Comparison of ENCODE assay signal across 8 mouse cellular contexts in the genomic region with DNA sequence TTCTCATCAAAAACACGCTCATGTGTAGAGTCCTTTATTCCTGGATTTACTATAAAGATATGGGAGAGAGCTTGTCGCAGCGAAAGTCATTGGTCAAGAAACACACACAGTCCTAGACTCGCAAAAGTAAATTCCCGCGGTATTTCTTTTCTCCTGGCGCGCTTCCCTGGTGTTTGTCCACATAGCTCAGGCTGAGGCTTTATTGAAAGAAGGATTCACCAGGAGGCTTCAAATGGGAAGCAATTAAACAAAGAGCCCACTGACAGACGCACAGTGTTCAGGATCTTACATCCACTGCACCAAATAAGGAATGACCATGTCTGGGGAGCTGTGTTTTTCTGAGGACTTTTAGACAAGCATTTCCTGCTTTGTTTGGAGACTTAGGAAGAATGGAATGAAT.
DNase-seq lines count a peak whose midpoint lies in the region; ATAC-seq and TF ChIP-seq lines count a peak whose summit lies in the region.

No protein-coding gene starts in this region.

- intact Hi-C loops in left cerebral cortex, postnatal 4 days (cut with DNase I), result no loop called here
- intact Hi-C loops in left cerebral cortex, postnatal 36 days (cut with DNase I), result no loop called here

- no peaks in the 10 kb centered on the region for H3K9me3 ChIP-seq in intestine, embryonic 16.5 days (ENCODE audit: control insufficient read depth, low read length)
- H3K9me3 ChIP-seq in midbrain, embryonic 16.5 days (replicated peaks; ENCODE audit: control insufficient read depth, low read length, poor library complexity, severe bottlenecking), result no peaks in the 10 kb centered on the region

- no peak overlapping the region for H3K4me3 ChIP-seq in embryonic fibroblast, embryonic 13.5 days (ENCODE audit: insufficient read depth, low read length)
- no peak overlapping the region for H3K4me3 ChIP-seq in intestine, embryonic 16.5 days (ENCODE audit: low read length)
- H3K4me3 ChIP-seq in midbrain, embryonic 16.5 days (ENCODE audit: low read depth, low read length), result no peak overlapping the region

- peaks cover 5% of the 10 kb centered on the region for H3K4me1 ChIP-seq in embryonic fibroblast, embryonic 13.5 days (ENCODE audit: control insufficient read depth, insufficient read depth, low read length)
- 0 out of 2 replicates have a peak, but pooled peaks cover 2% of the 10 kb centered on the region for H3K4me1 ChIP-seq in intestine, embryonic 16.5 days (ENCODE audit: control insufficient read depth, insufficient read depth, low read length)
- H3K4me1 ChIP-seq in midbrain, embryonic 16.5 days (ENCODE audit: control insufficient read depth, insufficient read depth, low read length), result no peaks in the 10 kb centered on the region; the same call in none of the 2 replicates

- H3K4me2 ChIP-seq in intestine, embryonic 16.5 days (ENCODE audit: low read depth, low read length), result peak overlapping the region; percentile 11; the same call in 1 of the 2 replicates
- peak overlapping the region; percentile 22; the same call in 1 of the 2 replicates for H3K4me2 ChIP-seq in midbrain, embryonic 16.5 days (ENCODE audit: low read length)

- 0 out of 2 replicates have a peak, but pooled peaks have one; percentile 42 for ATAC-seq in intestine, embryonic 16.5 days
- 0 out of 2 replicates have a peak, but pooled peaks have one; percentile 36 for ATAC-seq in midbrain, embryonic 16.5 days
- ATAC-seq in megakaryocyte, adult 5-6 weeks (ENCODE audit: poor library complexity, severe bottlenecking), result no peak

- no peak overlapping the region for H3K9ac ChIP-seq in intestine, embryonic 16.5 days (ENCODE audit: low read depth, low read length)
- H3K9ac ChIP-seq in midbrain, embryonic 16.5 days (ENCODE audit: low read depth, low read length), result no peak overlapping the region

- TF ChIP-seq CTCF in embryonic fibroblast, embryonic 13.5 days (IDR thresholded peaks at IDR 0.05; ENCODE audit: borderline replicate concordance, insufficient read depth, low read length), result no peak

- H3K36me3 ChIP-seq in intestine, embryonic 16.5 days (ENCODE audit: control insufficient read depth, insufficient read depth, low read length), result no peaks in the 10 kb centered on the region
- no peaks in the 10 kb centered on the region for H3K36me3 ChIP-seq in midbrain, embryonic 16.5 days (ENCODE audit: control insufficient read depth, insufficient read depth, low read length)

- H3K27ac ChIP-seq in embryonic fibroblast, embryonic 13.5 days (ENCODE audit: insufficient read depth, low read length), result peak overlapping the region; percentile 92
- H3K27ac ChIP-seq in intestine, embryonic 16.5 days (ENCODE audit: low read length), result peak overlapping the region; percentile 63
- H3K27ac ChIP-seq in midbrain, embryonic 16.5 days (ENCODE audit: low read length), result no peak overlapping the region

- no peak for TF ChIP-seq POLR2A in embryonic fibroblast, embryonic 13.5 days (IDR thresholded peaks at IDR 0.05; ENCODE audit: low read depth, low read length)

- WGBS in intestine, embryonic 16.5 days, result 29% methylated on average over 9 of the region's 9 CpGs
- 32% methylated on average over 9 of the region's 9 CpGs for WGBS in midbrain, embryonic 16.5 days

- no peaks in the 10 kb centered on the region for H3K27me3 ChIP-seq in intestine, embryonic 16.5 days (replicated peaks; ENCODE audit: control insufficient read depth, insufficient read depth, low read length)
- H3K27me3 ChIP-seq in midbrain, embryonic 16.5 days (ENCODE audit: control insufficient read depth, insufficient read depth, low read depth, low read length), result no peaks in the 10 kb centered on the region

- peak; percentile 4 for DNase-seq in left cerebral cortex, postnatal 4 days
- DNase-seq in left cerebral cortex, postnatal 36 days (ENCODE audit: low spot score in 2 of 2), result no peak
- no peak for DNase-seq in layer of hippocampus, adult 9-10 months (ENCODE audit: low spot score)
- no peak for DNase-seq in cerebellum, postnatal 14 days
